Mouse (Mus musculus): ENCODE measurements around the gene Sgcb. TPM values are rescaled to one million over a fixed set of nuclear protein-coding genes. Genes with fewer than 3 reads are reported as not detected.
A peak's percentile ranks its signal among the peaks of the same experiment; 100 is the strongest.

The Sgcb gene
- polyA plus RNA-seq, 1 experiment from 2014 or later = 30.7 TPM

- no peak overlapping the region for H3K4me3 ChIP-seq
- H3K4me1 ChIP-seq = no peaks in the 10 kb centered on the region
- no peaks in the 10 kb centered on the region for H3K27me3 ChIP-seq (replicated peaks)
- H3K9me3 ChIP-seq = no peaks in the 10 kb centered on the region
- WGBS = 78% methylated on average over 2 of the region's 2 CpGs
- no peak overlapping the region for H3K27ac ChIP-seq
- no peak overlapping the region for H3K9ac ChIP-seq
- no peak overlapping the region for H3K4me2 ChIP-seq (replicated peaks)
- H3K36me3 ChIP-seq = no peaks in the 10 kb centered on the region
- ATAC-seq (ENCODE audit: low FRiP score, low read depth) = no peak
Measured at GRCm38 (mm10) chr5:73667877-73668276, 20.3 kb upstream of the Sgcb start.

GRCm38 (mm10) chr5:73666695-73667094 is 19.1 kb upstream of the Sgcb start:
- no peak for ATAC-seq (ENCODE audit: low FRiP score, low read depth)
- Histone ChIP-seq H3K27ac (no peak overlapping the region), H3K36me3 (no peaks in the 10 kb centered on the region), H3K4me1 (no peaks in the 10 kb centered on the region), H3K4me3 (no peak overlapping the region), H3K4me2 (replicated peaks) (no peak overlapping the region), H3K27me3 (replicated peaks) (no peaks in the 10 kb centered on the region), H3K9ac (no peak overlapping the region), H3K9me3 (no peaks in the 10 kb centered on the region)
- WGBS = 90% methylated on average over 2 of the region's 2 CpGs

GRCm38 (mm10) chr5:73651855-73652201 is 4.2 kb upstream of the Sgcb start:
- Histone ChIP-seq H3K27me3 (replicated peaks) (peaks cover 46% of the 10 kb centered on the region), H3K4me1 (peaks cover 15% of the 10 kb centered on the region), H3K4me3 (peak overlapping the region; percentile 48), H3K36me3 (no peaks in the 10 kb centered on the region), H3K27ac (no peak overlapping the region), H3K9ac (no peak overlapping the region), H3K4me2 (replicated peaks) (peak overlapping the region; percentile 95), H3K9me3 (no peaks in the 10 kb centered on the region)
- WGBS = 3% methylated on average over 4 of the region's 4 CpGs
- ATAC-seq (ENCODE audit: low FRiP score, low read depth) = no peak

GRCm38 (mm10) chr5:73651061-73651854 is 3.7 kb upstream of the Sgcb start, which contains the start of gene Spata18:
Gene Spata18 (plus strand): TSS chr5:73651379.
- Histone ChIP-seq H3K4me1 (peaks cover 19% of the 10 kb centered on the region), H3K4me2 (replicated peaks) (peak within 1 kb of the TSS; percentile 95), H3K9ac (peak within 1 kb of the TSS; percentile 53), H3K9me3 (no peaks in the 10 kb centered on the region), H3K27ac (no peak within 1 kb of the TSS), H3K4me3 (peak within 1 kb of the TSS; percentile 48), H3K27me3 (replicated peaks) (peaks cover 46% of the 10 kb centered on the region), H3K36me3 (no peaks in the 10 kb centered on the region)
- peak; percentile 31 for ATAC-seq (ENCODE audit: low FRiP score, low read depth)
- WGBS = 1% methylated on average over 57 of the region's 57 CpGs

- Histone ChIP-seq H3K4me3 (peak overlapping the region; percentile 48), H3K4me1 (peaks cover 20% of the 10 kb centered on the region), H3K4me2 (replicated peaks) (peak overlapping the region; percentile 95), H3K36me3 (no peaks in the 10 kb centered on the region), H3K27ac (no peak overlapping the region), H3K27me3 (replicated peaks) (peaks cover 46% of the 10 kb centered on the region), H3K9ac (no peak overlapping the region), H3K9me3 (no peaks in the 10 kb centered on the region)
- ATAC-seq (ENCODE audit: low FRiP score, low read depth) = no peak
- under 1% methylated on average over 15 of the region's 15 CpGs for WGBS
Measured at GRCm38 (mm10) chr5:73650365-73650964, 2.9 kb upstream of the Sgcb start.

GRCm38 (mm10) chr5:73642091-73642490 is 5.5 kb downstream of the Sgcb start:
- H3K9me3 ChIP-seq = no peaks in the 10 kb centered on the region
- peaks cover 4% of the 10 kb centered on the region; the same call in 1 of the 2 replicates for H3K36me3 ChIP-seq
- no peak overlapping the region for H3K9ac ChIP-seq
- H3K27ac ChIP-seq = no peak overlapping the region
- H3K4me3 ChIP-seq = no peak overlapping the region
- no peak for ATAC-seq (ENCODE audit: low FRiP score, low read depth)
- no peak overlapping the region for H3K4me2 ChIP-seq (replicated peaks)
- no peaks in the 10 kb centered on the region for H3K27me3 ChIP-seq (replicated peaks)
- WGBS = 79% methylated on average over 4 of the region's 4 CpGs
- H3K4me1 ChIP-seq = peaks cover 5% of the 10 kb centered on the region; the same call in 1 of the 2 replicates

- Histone ChIP-seq H3K27ac (no peak overlapping the region), H3K4me1 (no peaks in the 10 kb centered on the region), H3K9me3 (no peaks in the 10 kb centered on the region), H3K4me3 (no peak overlapping the region), H3K27me3 (replicated peaks) (no peaks in the 10 kb centered on the region), H3K4me2 (replicated peaks) (no peak overlapping the region), H3K9ac (no peak overlapping the region), H3K36me3 (peaks cover 4% of the 10 kb centered on the region; the same call in 1 of the 2 replicates)
- no peak for ATAC-seq (ENCODE audit: low FRiP score, low read depth)
- WGBS = 94% methylated on average over 3 of the region's 3 CpGs
Measured at GRCm38 (mm10) chr5:73641058-73641457, 6.5 kb downstream of the Sgcb start.

GRCm38 (mm10) chr5:73637337-73638107 is 10.1 kb downstream of the Sgcb start:
- peak; percentile 67; the same call in 1 of the 2 replicates for ATAC-seq (ENCODE audit: low FRiP score, low read depth)
- Histone ChIP-seq H3K4me1 (no peaks in the 10 kb centered on the region), H3K36me3 (peaks cover 24% of the 10 kb centered on the region), H3K27ac (no peak overlapping the region), H3K4me2 (replicated peaks) (no peak overlapping the region), H3K9ac (no peak overlapping the region), H3K27me3 (replicated peaks) (no peaks in the 10 kb centered on the region), H3K9me3 (no peaks in the 10 kb centered on the region), H3K4me3 (no peak overlapping the region)
- WGBS = 49% methylated on average over 8 of the region's 8 CpGs

GRCm38 (mm10) chr5:73633141-73633540 is 14.4 kb downstream of the Sgcb start:
- H3K9ac ChIP-seq = no peak overlapping the region
- ATAC-seq (ENCODE audit: low FRiP score, low read depth) = no peak
- H3K27me3 ChIP-seq (replicated peaks) = no peaks in the 10 kb centered on the region
- H3K4me3 ChIP-seq = no peak overlapping the region
- peaks cover 20% of the 10 kb centered on the region for H3K36me3 ChIP-seq
- no peaks in the 10 kb centered on the region for H3K9me3 ChIP-seq
- H3K4me1 ChIP-seq = no peaks in the 10 kb centered on the region
- H3K27ac ChIP-seq = no peak overlapping the region
- H3K4me2 ChIP-seq (replicated peaks) = no peak overlapping the region
- 62% methylated on average over 8 of the region's 8 CpGs for WGBS

- no peaks in the 10 kb centered on the region for H3K27me3 ChIP-seq (replicated peaks)
- 78% methylated on average over 8 of the region's 8 CpGs for WGBS
- H3K4me3 ChIP-seq = no peak within 1 kb of the TSS
- no peaks in the 10 kb centered on the region for H3K4me1 ChIP-seq
- H3K36me3 ChIP-seq = peaks cover 20% of the 10 kb centered on the region
- H3K27ac ChIP-seq = no peak within 1 kb of the TSS
- no peak within 1 kb of the TSS for H3K4me2 ChIP-seq (replicated peaks)
- no peak for ATAC-seq (ENCODE audit: low FRiP score, low read depth)
- no peak within 1 kb of the TSS for H3K9ac ChIP-seq
- H3K9me3 ChIP-seq = no peaks in the 10 kb centered on the region
Measured at GRCm38 (mm10) chr5:73632291-73632690, 15.3 kb downstream of the Sgcb start, which contains the start of gene Lrrc66. Gene Lrrc66 (minus strand): TSS chr5:73632526.

GRCm38 (mm10) chr5:73631001-73631558 is 16.5 kb downstream of the Sgcb start:
- H3K4me1 ChIP-seq = no peaks in the 10 kb centered on the region

GRCm38 (mm10) chr5:73630141-73630540 is 17.4 kb downstream of the Sgcb start:
- Histone ChIP-seq H3K4me2 (replicated peaks) (no peak overlapping the region), H3K36me3 (peaks cover 14% of the 10 kb centered on the region), H3K9ac (no peak overlapping the region), H3K4me3 (no peak overlapping the region), H3K27me3 (replicated peaks) (no peaks in the 10 kb centered on the region), H3K9me3 (no peaks in the 10 kb centered on the region), H3K27ac (no peak overlapping the region), H3K4me1 (no peaks in the 10 kb centered on the region)
- 87% methylated on average over 5 of the region's 5 CpGs for WGBS
- no peak for ATAC-seq (ENCODE audit: low FRiP score, low read depth)

More at GRCm38 (mm10) chr5:73631001-73631558, 16.5 kb downstream of the Sgcb start:
- Histone ChIP-seq H3K9ac (no peak overlapping the region), H3K27me3 (replicated peaks) (no peaks in the 10 kb centered on the region), H3K9me3 (no peaks in the 10 kb centered on the region), H3K4me3 (no peak overlapping the region), H3K27ac (no peak overlapping the region), H3K4me2 (replicated peaks) (no peak overlapping the region), H3K36me3 (peaks cover 20% of the 10 kb centered on the region)
- ATAC-seq (ENCODE audit: low FRiP score, low read depth) = no peak
- 49% methylated on average over 10 of the region's 10 CpGs for WGBS
